Mouse (Mus musculus): ENCODE results near the gene Stag1.

Stag1 gene

DNA sequence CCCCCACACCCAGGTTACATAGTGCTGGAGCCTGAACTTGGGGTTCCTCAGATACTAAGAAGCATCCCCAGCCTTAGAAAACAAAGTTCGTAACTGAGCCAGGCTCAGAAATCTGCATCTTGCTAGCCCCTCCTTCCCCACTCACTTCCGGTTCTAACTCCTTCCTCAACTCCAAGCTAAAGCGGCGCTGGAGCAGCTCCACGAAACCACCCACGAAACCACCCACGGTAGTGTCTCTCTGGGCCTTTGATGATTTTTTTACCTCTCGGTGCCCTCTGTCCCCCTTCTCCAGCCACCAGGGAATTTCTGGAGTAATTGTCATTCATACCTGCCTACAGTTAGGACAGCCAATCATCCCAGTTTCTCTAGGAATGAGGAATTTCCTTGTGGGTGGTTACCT lies at the start of gene Stag1:
Stag1 (plus strand) TSS at position 253 of the 400 bp plus-strand sequence.
- no peak for DNase-seq (ENCODE audit: low spot score in 2 of 2)

DNA sequence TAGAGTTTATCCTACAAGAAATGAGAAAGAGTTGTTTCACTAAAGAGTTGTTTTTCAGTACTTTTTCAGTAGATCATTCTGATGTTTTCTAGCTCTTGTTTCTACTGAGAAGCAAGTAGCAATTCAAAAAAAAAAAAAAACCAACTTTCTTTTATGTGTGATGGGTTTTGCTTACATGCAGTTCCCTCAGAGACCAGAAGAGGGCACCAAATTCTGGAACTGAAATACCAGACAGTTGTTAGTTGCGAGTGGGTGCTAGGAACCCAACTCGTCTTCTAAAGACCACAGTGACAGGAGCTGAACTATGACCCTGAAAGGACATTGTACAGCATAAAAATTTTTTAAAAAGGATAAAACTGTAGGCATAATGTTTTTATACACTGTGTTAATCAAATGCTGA lies 49.3 kb upstream of the Stag1 start:
- no peak for DNase-seq (ENCODE audit: low spot score in 2 of 2)

DNA sequence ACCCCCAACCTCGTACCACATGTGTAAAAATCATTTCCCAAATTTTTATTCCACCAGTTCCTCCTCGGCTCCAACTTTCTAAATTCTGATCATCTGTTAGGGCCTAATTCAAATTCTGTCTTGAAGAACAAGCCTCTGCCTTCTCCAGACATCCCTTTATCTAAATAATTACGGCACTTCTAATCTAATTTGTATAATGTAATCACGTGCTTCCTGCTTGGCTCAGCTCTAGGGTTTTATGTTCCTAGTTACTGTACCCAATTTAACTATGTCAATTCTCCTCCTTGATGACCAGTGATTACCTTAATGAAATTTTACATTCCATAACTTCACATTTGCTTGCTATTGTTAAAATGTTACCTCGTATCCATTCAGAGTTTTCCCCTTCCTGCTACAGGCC lies 41.9 kb upstream of the Stag1 start:
- DNase-seq (ENCODE audit: low spot score in 2 of 2): no peak

DNA sequence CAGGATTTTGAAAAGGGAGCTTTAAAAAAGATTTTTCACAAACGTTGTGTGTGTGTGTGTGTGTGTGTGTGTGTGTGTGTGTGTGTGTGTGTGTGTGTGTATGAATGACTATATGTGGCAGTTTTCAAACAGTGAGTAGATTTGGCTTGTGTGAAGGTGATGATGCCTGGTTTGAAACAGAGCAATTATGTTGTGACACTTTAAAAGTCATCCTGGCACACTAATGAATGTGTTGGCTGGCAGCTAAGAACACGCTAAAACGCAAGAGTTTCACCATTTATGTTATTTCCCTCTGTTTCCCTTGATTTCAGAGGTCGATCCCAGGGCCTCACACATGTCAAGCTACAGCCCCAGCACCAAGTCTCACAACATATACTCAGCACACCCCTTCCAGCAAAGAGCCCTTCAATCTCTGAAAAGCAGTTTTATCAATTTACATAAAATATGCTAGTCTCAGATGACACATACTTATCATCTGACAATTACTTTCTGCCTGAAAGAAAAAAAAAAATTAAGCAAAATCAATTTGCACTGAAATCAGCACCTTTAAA lies 39.5 kb upstream of the Stag1 start:
- no peak for DNase-seq (ENCODE audit: low spot score in 2 of 2)

DNA sequence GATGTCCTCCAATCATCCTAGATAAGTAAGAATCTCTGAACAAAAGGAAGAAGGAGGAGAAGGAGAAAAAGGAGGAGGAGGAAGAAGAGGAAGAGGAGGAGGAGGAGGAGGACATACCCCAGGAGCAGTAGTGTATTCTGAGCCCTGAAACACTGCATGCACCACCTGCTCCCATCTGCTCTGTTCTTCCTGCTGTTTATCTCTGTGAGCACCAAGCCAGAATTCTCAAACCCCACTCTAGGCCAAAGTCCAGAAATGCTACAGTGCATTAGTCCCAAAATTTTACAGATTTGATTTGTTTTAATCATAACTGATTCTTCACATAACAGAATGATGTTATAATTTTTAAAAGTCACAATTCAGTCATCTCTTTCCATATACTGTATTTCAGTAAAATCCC lies 38.6 kb upstream of the Stag1 start:
- no peak for DNase-seq (ENCODE audit: low spot score in 2 of 2)

DNA sequence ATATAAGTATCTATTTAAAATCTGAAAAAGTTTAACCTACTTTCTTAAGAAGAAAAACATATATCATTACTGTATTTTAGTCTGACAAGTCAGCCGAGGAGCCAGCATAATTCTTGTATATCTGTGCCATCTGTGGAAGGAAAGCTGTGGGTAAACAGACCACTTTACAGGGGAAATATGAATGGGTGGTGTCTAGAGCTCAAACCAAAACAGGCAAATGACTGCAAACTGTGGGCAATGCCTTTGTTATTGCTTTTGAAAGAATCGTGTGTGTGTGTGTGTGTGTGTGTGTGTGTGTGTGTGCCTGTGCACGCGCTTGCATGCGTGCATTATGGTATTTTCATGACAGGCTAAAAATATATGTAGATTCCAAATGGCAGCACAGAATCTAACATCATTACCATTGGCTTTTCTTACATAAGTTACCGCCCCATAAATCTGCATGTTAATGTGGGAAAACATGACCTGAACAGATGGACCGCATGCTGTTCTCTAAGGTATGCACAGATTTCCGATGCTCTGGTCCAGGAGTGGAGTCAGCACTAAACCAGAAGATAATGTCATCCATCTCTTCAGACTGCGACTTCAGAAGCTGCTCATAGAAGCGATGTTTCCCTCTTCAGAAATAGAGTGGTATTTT lies 37.2 kb upstream of the Stag1 start:
- DNase-seq (ENCODE audit: low spot score in 2 of 2): peak; percentile 36 to 71

DNA sequence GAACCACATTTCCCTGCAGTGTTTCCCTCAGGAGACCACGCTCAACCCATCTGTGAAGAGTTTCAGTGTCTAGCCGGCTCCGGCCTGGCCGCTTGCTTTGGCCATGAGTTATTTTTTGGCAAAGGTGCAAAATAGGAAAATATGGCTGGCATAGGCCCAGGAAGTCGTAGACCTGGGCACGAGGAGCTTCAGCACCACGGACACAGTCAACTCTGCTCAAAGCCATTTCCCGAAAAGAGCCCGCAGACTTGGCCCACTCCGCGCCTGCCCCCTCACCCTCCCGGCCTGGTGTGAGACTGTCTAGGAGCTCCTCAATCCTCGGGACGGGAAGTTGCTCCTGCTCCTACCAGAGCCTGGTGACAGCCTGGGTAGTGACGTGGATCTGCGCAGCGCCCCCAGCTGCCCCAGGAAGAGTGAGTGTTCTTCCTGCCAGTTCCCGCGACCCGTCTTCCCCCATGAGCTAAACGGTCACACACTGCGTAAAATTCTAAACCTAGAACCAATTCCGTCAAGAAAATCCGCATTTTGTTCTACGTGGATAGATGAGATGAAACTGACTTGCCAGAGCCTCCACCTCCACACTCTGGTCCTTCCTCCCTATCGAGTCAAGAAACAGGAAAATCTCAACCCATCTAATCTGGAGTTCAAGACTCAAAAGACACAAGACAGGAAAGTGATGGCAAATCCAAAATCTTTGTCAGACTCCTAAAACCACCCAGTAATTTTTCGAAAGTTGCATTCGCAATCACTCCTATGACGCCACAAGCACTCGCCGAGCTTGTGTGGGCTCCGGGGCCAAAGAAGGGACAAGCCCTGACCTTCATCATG lies 27.6 kb upstream of the Stag1 start:
- DNase-seq (ENCODE audit: low spot score in 2 of 2): peak; percentile 49 to 51

DNA sequence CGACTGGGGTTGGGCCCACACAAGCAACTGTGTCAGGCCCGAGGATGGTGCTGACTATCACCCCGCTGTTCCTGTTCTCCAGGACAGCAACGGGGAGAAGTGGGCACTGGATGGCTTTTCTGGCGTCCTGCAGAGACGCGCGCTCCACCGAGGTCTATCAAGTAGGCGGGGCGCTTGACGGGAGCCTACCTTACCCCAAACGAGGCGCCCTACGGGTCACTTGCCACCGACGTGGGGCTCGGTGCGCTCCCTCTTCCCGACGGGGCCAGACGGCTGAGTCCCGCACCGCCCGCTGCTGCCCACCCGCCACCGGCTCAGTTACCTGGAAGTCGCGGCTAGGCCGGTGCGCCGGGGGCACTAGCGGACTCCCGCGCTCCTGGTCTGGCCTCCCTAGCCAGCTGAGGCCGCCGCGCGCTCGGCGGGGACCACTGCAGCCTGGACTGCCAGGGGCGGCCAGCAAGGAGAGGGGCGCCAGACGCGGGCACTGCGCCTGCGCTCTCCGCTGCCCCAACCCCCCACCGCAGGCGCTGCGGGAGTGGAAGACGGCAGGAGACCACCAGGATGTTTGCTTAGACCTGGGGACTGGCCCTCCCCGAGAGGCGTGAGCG lies 26.9 kb upstream of the Stag1 start, which contains the start of gene Slc35g2:
Slc35g2 (minus strand) TSS at position 465 of the 608 bp plus-strand sequence.
- peak; percentile 67 to 75 for DNase-seq (ENCODE audit: low spot score in 2 of 2)

DNA sequence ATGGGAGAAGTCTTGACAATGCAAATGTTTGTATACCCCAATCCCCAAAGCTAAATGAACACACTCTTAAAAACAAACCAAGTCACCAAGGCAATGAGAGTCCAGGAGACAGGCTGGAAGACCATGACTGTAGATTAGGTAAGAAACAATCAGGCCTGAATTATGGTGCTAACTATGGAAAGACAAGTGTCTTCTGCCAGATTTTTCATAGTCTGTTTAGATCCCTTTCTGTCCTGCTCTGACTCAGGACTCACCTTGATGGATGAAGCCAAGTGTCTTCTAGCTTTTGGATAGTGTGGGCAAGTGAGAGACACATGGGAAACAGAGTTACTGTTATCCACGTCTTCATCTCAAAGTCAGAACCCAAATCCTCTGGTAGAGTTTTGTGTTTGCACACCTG lies 26.1 kb upstream of the Stag1 start:
- no peak for DNase-seq (ENCODE audit: low spot score in 2 of 2)

DNA sequence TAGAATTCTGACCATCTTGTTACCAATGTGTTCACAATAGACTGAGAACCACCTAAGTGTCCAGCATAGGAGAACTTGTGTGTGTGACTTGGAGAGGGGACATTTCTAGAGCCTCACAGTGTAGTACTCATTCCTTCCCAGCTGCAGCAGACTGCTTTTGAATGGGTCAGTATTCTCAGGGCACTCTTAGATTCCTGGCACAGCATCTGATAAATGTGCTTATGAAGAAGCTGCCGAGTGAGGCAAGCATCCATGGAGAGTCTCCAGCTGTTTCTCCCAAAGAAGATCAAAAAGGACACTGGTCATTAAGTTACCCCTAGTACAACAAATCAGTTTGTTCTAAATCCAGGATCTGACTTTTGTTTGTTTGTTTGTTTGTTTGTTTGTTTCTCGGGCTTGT lies 24.3 kb upstream of the Stag1 start:
- DNase-seq (ENCODE audit: low spot score in 2 of 2): peak in 1 of 2 experiments; percentile 41

DNA sequence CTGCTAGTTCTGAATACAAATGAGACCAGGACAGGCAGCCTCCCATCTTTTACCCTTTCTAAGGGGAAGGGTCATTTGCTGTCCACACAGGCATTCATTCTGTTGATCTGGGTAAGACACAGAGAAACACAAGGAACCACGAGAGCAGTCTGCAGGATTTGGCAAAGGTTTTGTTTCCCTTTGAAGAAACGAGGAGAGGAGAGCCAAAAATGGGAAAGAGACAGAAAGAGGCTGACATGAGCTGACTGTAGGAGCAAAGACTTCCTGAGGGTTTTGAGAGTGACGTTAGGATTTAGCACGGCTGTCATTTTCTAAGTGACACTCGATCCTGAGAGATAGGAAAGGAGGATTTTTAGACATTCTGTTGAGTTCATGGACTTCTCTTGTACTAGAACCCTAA lies 23.7 kb upstream of the Stag1 start:
- DNase-seq (ENCODE audit: low spot score in 2 of 2): no peak

DNA sequence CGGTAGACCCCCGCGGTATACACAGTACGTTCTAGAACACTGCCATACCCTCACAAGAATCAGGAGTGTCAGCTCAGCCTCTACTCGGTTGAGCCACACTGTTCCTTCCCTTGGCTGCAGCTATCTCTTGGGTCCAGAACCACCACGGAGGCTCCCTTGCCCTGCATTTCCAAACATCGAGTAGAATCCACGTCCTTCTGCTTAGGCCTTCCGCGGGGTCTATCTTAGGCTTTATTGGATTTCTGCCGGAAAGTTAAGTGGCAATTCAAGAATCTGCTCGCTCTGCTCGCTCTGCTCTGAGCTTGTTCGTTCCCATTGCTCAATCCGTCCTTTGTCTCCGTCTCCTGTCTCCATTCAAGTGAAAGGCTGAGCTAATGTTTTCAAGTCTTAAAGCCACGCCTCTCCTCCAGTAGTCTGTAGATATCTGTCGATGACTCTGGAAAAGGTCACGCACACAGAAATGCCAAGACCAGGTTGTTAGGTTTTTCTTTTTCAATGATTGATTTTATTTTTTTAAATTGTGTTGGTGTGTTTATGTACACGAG lies 17.3 kb upstream of the Stag1 start:
- DNase-seq (ENCODE audit: low spot score in 2 of 2): no peak

DNA sequence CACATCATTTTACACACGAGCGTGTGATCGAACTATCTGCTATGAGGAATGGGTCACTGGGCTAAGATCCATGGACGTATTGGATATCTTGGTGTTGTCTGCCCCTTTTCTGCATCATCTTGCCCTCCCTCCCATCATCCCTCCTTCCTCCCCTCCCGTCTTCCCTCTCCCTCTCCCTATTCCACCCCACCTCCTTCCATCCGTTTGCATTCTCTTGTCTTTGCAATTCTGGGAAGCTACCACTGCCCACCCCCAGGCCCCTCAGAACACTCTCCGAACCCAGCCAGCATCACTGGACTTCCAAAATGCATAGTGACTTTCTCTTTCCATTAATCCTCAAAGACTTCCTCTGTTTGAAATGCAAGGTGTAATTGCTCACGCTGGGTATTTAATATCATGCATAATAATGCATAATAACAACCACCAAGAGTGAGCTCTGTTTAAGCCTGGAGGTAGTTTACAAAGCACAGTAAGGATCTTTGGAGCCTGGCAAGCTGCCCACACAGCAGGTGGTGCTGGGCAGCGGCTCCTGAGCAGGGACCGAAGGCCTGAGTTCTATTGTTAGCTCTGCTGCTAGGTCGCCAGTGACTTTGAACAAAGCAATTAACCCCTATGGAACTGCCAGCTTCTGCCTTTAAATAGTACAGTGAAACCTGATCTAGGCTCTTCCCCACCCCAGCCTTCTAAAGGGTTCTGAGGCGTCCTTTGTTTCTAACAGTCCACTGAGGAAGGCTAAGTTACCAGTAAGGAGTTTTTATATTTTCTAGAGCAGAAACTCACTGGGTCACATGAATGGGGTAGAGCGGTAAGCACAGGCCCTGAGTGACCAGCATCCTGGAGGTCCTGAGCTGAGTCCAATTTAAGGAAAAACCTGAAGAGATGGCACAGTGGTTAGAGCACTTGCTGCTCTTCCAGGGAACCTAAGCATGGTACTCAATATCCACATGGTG lies 15.8 kb upstream of the Stag1 start:
- DNase-seq (ENCODE audit: low spot score in 2 of 2): peak in 1 of 2 experiments; percentile 32

DNA sequence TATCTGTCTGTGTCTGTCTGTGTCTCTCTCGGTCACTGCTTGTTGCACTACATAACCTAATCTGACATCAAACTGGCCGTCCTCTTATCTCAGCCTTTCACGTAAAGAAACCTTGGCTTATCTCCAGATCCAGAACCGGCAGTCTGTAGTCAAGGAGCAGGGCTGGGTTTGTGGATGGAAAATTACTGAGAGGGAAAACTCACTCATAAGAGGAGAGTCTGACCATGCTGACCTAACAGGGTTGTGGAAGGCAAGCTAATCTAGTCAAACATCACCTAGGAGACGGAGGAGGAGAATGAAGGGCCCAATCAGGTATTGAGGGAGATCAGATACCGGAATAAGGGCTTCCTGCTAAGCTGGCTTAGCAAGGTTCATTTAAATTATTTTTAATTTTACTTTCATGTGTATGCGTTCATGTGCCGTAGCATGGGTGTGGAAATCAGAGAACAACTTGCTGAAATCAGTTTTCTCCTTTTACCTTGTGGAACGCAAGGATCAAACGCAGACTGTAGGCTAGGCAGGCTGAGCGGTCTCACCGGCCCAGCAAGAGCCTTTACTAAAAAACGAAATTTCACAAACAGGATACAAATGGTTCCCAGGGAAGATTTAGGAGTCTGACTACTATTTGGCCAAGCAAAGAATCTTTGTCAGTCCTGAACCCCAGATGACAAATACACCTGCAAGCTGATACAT lies 14.6 kb upstream of the Stag1 start:
- DNase-seq (ENCODE audit: low spot score in 2 of 2): no peak

DNA sequence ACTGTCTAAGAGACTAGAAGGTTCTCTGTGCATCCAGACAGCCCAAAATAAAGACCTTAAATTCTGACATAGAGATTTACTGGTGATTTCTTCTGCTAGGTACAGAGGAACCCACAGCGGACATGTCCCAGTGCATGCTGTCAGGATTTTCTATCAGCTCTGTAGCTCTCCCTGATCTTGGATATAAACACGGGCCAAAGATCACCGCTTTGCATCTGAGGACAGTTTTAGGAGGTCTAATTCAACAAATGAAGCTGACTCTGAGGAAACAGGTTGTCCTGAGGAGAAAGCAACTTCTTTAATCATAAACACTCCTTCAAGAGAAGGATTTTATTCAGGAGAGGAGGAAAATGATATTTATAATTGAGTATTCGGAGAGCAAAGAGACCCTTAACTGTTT lies 13.6 kb upstream of the Stag1 start:
- DNase-seq (ENCODE audit: low spot score in 2 of 2): no peak

DNA sequence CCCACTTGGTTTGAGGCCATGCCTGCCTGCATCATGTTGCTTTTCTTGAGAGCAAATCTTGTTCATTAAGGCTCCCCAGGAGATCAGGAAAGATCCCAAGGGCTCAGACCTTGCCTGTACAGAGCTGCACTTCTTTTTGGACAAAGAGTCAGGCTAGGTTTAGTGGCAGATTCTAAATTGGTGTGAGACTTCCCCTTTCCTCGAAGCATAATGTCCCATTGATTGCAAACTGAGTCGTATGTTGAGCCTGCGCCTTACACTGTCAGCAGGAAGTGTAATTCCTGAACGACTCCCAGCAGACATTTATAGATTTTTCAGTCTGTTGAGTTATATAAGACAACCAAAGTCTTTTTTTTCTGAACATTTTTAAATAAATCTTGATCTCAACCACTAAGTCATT lies 7.1 kb upstream of the Stag1 start:
- no peak for DNase-seq (ENCODE audit: low spot score in 2 of 2)

DNA sequence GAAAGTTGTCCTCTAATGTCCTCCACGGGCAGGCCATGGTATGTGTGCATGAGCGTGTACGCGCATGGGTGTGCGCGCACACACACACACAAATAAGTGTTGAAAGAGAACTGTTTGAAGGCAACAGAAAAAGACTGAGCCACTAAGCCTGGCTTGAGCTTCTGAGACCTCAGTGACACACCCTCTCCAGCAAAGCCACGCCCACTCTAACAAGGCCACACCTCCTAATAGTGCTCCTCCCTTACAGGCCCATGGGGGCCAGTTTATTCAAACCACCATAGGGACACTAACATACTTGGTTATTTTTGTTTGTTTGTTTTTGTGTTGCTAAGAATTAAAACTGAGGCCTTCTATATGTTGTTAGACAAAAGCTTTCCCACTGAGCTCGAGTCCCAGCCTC lies 1.3 kb upstream of the Stag1 start:
- no peak for DNase-seq (ENCODE audit: low spot score in 2 of 2)

DNA sequence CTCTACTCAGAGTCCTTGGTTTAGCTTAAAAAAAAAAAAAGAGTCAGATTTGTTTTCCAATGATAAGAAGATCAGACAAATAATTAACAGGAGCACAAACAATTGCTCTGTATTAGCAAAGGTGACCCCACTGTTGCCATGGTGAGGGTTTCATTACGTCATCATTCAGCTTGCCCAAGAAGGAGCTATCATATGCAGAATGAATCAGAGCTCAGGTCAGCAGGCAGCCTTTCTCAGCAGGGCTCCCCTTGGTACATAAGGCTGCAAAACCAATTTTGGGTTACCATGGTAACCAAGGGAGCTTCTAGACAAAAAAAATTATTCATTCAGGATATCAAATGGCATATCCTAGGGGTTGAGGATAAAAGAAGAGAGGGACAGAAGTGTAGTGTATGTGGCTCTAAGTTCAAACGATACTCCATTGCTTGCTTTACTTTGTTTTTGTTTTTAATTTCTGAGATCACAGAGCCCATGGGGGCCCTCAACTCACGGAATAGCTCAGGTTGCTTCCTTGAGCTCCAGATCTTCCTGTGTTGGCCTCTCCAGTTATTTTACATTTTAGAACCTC lies 2.2 kb downstream of the Stag1 start:
- DNase-seq (ENCODE audit: low spot score in 2 of 2): no peak

DNA sequence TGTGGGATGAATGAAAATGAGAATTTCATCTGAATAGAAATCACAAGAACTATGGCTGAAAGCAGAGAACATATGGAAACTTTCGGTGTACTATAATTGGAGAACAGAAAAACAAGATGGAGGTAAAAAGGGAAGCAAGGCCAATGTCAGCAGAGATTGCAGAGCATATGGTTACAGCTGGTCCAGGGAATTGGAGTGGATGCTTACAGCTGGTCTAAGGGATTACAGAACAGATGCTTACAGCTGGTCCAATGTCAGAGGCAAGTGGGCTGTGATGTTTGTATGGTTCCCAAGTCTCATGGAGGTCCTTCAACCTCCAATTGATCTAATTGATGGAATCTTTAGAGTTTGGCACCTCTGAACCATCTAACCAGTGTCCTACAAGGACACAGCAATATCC lies 4.5 kb downstream of the Stag1 start:
- no peak for DNase-seq (ENCODE audit: low spot score in 2 of 2)

DNA sequence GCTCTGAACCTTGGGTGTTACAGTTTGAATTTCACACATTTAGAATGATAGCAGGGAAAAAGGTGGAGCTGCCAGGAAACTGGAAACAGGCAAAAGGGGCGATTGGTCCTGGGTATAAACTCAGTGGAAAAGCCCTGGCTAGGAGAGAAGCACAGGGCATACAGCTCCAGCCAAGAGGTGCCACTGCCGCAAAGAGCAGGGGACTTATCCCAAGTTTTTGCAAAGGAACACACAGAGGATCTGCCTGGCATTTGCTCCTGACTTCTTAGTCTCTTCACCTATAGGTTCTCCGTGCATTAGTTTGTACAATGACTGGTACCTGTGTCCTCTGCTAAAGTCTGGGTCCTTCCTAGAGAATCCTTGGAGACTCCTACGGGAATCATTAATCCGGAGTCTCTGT lies 5.6 kb downstream of the Stag1 start:
- DNase-seq (ENCODE audit: low spot score in 2 of 2): no peak
